ENCODE assay signal across 7 mouse cellular contexts in genomic region chr2:25304657-25305541, GRCm38 (mm10). TPM values are rescaled to one million over a fixed set of nuclear protein-coding genes. Genes with fewer than 3 reads are reported as not detected.
DNase-seq lines count a peak whose midpoint lies in the region; ATAC-seq and TF ChIP-seq lines count a peak whose summit lies in the region.

No protein-coding gene starts in this region.

- H3K4me2 ChIP-seq in liver, embryonic 14.5 days (ENCODE audit: low read depth) = peak overlapping the region; percentile 57
- peak overlapping the region; percentile 85 for H3K4me2 ChIP-seq in neural tube, embryonic 12.5 days (replicated peaks)

- peaks cover 3% of the 10 kb centered on the region; the same call in 1 of the 2 replicates for H3K27me3 ChIP-seq in spleen, adult 2 months (ENCODE audit: control insufficient read depth, insufficient read depth, low read length)
- H3K27me3 ChIP-seq in liver, embryonic 14.5 days (ENCODE audit: control insufficient read depth, insufficient read depth, low read length) = peaks cover 21% of the 10 kb centered on the region
- peaks cover 70% of the 10 kb centered on the region for H3K27me3 ChIP-seq in neural tube, embryonic 12.5 days (replicated peaks)

- H3K9ac ChIP-seq in liver, embryonic 14.5 days (replicated peaks) = no peak overlapping the region
- H3K9ac ChIP-seq in neural tube, embryonic 12.5 days = peak overlapping the region; percentile 56

- no peaks in the 10 kb centered on the region for H3K9me3 ChIP-seq in liver, embryonic 14.5 days (ENCODE audit: control insufficient read depth, low read length)
- H3K9me3 ChIP-seq in neural tube, embryonic 12.5 days = no peaks in the 10 kb centered on the region

- 2% methylated on average over 45 of the region's 45 CpGs for WGBS in spleen, adult 2 months
- 2% methylated on average over 44 of the region's 45 CpGs for WGBS in liver, embryonic 14.5 days (ENCODE audit: insufficient replicate concordance)
- 2% methylated on average over 45 of the region's 45 CpGs for WGBS in neural tube, embryonic 12.5 days

- peak overlapping the region; percentile 40; the same call in 1 of the 2 replicates for H3K4me3 ChIP-seq in spleen, adult 2 months (ENCODE audit: extremely low read depth, insufficient read depth, insufficient read length)
- H3K4me3 ChIP-seq in liver, embryonic 14.5 days (ENCODE audit: insufficient read depth in 1 of 2, low read depth in 2 of 2, low read length in 2 of 2) = peak overlapping the region; percentile 3 to 42; a peak in 3 of 4 replicates
- peak overlapping the region; percentile 39 for H3K4me3 ChIP-seq in neural tube, embryonic 12.5 days

- H3K36me3 ChIP-seq in spleen, adult 2 months (ENCODE audit: control insufficient read depth, insufficient read depth, low read length) = no peaks in the 10 kb centered on the region
- no peaks in the 10 kb centered on the region for H3K36me3 ChIP-seq in liver, embryonic 14.5 days (replicated peaks; ENCODE audit: control insufficient read depth, insufficient read depth, low read depth)
- H3K36me3 ChIP-seq in neural tube, embryonic 12.5 days = no peaks in the 10 kb centered on the region

- no peak for TF ChIP-seq POLR2A in spleen, adult 2 months (IDR thresholded peaks at IDR 0.05; ENCODE audit: low read depth, low read length)

- peak; percentile 61 to 72 for ATAC-seq in hematopoietic stem cell, adult 5-6 weeks (replicated peaks in 1 of 2; ENCODE audit: insufficient read depth in 1 of 2, low FRiP score in 2 of 2, low TSS enrichment in 1 of 2, low read depth in 1 of 2, poor library complexity in 2 of 2, severe bottlenecking in 2 of 2)
- no peak for ATAC-seq in liver, embryonic 14.5 days (ENCODE audit: insufficient read depth)
- peak; percentile 79 for ATAC-seq in neural tube, embryonic 12.5 days (ENCODE audit: low FRiP score, low read depth)

- no peak for TF ChIP-seq EP300 in liver, embryonic 14.5 days (IDR thresholded peaks at IDR 0.05; ENCODE audit: low read depth)

- H3K4me1 ChIP-seq in spleen, adult 2 months (ENCODE audit: control insufficient read depth, insufficient read depth, insufficient read length) = no peaks in the 10 kb centered on the region; the same call in 1 of the 2 replicates
- peaks cover 0 to 2% of the 10 kb centered on the region in 2 experiments; a peak in 1 of 4 replicates for H3K4me1 ChIP-seq in liver, embryonic 14.5 days (replicated peaks; ENCODE audit: control insufficient read depth in 2 of 2, insufficient read depth in 2 of 2, low read length in 1 of 2)
- H3K4me1 ChIP-seq in neural tube, embryonic 12.5 days = peaks cover 13% of the 10 kb centered on the region; the same call in 1 of the 2 replicates

- no peak for TF ChIP-seq CTCF in spleen, adult 2 months (IDR thresholded peaks at IDR 0.05; ENCODE audit: extremely low read depth, insufficient read depth, insufficient read length, insufficient replicate concordance)
- no peak for TF ChIP-seq CTCF in liver, embryonic 14.5 days (IDR thresholded peaks at IDR 0.05; ENCODE audit: low read depth)

- no peak overlapping the region for H3K27ac ChIP-seq in spleen, adult 2 months (ENCODE audit: insufficient read depth, low read length)
- H3K27ac ChIP-seq in liver, embryonic 14.5 days = no peak overlapping the region
- no peak overlapping the region for H3K27ac ChIP-seq in neural tube, embryonic 12.5 days

- DNase-seq in spleen, adult 2 months (ENCODE audit: low read depth in 1 of 2, low spot score in 2 of 2) = no peak
- no peak for DNase-seq in spleen, postnatal 36 days (ENCODE audit: low spot score in 2 of 2)
- DNase-seq in embryo, embryonic 10 days (ENCODE audit: low spot score) = peak; percentile 85
- no peak for DNase-seq in liver, embryonic 14.5 days (ENCODE audit: low read depth in 3 of 3, low spot score in 3 of 3)
- no peak for DNase-seq in urinary bladder, postnatal 25 days (ENCODE audit: low spot score)

RNA-seq across cellular contexts. Expression of gene Grin1, which starts 14.1 kb away (rescaled TPM):
- polyA plus RNA-seq in spleen, adult 2 months (2012; rRNA removed) = 0.04 and 0.26 TPM in 2 replicates
- not detected in 2 replicates for total RNA-seq in hematopoietic stem cell, adult 5-6 weeks (2017)
- 0.02 and 0.05 TPM in 2 replicates for polyA plus RNA-seq in liver, embryonic 14.5 days (2012; rRNA removed)
- polyA plus RNA-seq in liver, embryonic 14.5 days (2014; fragmentation: Nextera tagmentation; extraction: Ambion mirVana) = 0.06 and 0.14 TPM in 2 replicates
- 8.1 and 11.3 TPM in 2 replicates for polyA plus RNA-seq in neural tube, embryonic 12.5 days (2016; fragmentation: Nextera tagmentation; extraction: Ambion mirVana)

RNA-seq across cellular contexts. Expression of gene Lrrc26, which starts 15.2 kb away (rescaled TPM):
- polyA plus RNA-seq in spleen, adult 2 months (2012; rRNA removed) = 0.28 and 0.77 TPM in 2 replicates
- not detected in 2 replicates for total RNA-seq in hematopoietic stem cell, adult 5-6 weeks (2017)
- polyA plus RNA-seq in liver, embryonic 14.5 days (2012; rRNA removed) = not detected in 2 replicates
- polyA plus RNA-seq in liver, embryonic 14.5 days (2014; fragmentation: Nextera tagmentation; extraction: Ambion mirVana) = not detected in 2 replicates
- polyA plus RNA-seq in neural tube, embryonic 12.5 days (2016; fragmentation: Nextera tagmentation; extraction: Ambion mirVana) = not detected in 2 replicates

RNA-seq across cellular contexts. Expression of gene Tmem210, which starts 17.0 kb away (rescaled TPM):
- not detected in 2 replicates for polyA plus RNA-seq in spleen, adult 2 months (2012; rRNA removed)
- not detected in 2 replicates for total RNA-seq in hematopoietic stem cell, adult 5-6 weeks (2017)
- not detected in 2 replicates for polyA plus RNA-seq in liver, embryonic 14.5 days (2012; rRNA removed)
- polyA plus RNA-seq in liver, embryonic 14.5 days (2014; fragmentation: Nextera tagmentation; extraction: Ambion mirVana) = not detected in 2 replicates
- not detected in 2 replicates for polyA plus RNA-seq in neural tube, embryonic 12.5 days (2016; fragmentation: Nextera tagmentation; extraction: Ambion mirVana)

RNA-seq across cellular contexts. Expression of gene Man1b1, which starts 27.2 kb away (rescaled TPM):
- 11.4 and 14.6 TPM in 2 replicates for polyA plus RNA-seq in spleen, adult 2 months (2012; rRNA removed)
- total RNA-seq in hematopoietic stem cell, adult 5-6 weeks (2017) = 60.9 and 70.9 TPM in 2 replicates
- 5.3 and 6.6 TPM in 2 replicates for polyA plus RNA-seq in liver, embryonic 14.5 days (2012; rRNA removed)
- 25.4 and 28.2 TPM in 2 replicates for polyA plus RNA-seq in liver, embryonic 14.5 days (2014; fragmentation: Nextera tagmentation; extraction: Ambion mirVana)
- polyA plus RNA-seq in neural tube, embryonic 12.5 days (2016; fragmentation: Nextera tagmentation; extraction: Ambion mirVana) = 70.3 and 71.7 TPM in 2 replicates

RNA-seq across cellular contexts. Expression of gene Anapc2, which starts 32.6 kb away (rescaled TPM):
- 55.7 and 68.8 TPM in 2 replicates for polyA plus RNA-seq in spleen, adult 2 months (2012; rRNA removed)
- 39.0 and 46.9 TPM in 2 replicates for total RNA-seq in hematopoietic stem cell, adult 5-6 weeks (2017)
- polyA plus RNA-seq in liver, embryonic 14.5 days (2012; rRNA removed) = 20.5 and 23.8 TPM in 2 replicates
- 30.2 TPM in 2 replicates for polyA plus RNA-seq in liver, embryonic 14.5 days (2014; fragmentation: Nextera tagmentation; extraction: Ambion mirVana)
- polyA plus RNA-seq in neural tube, embryonic 12.5 days (2016; fragmentation: Nextera tagmentation; extraction: Ambion mirVana) = 142 and 144 TPM in 2 replicates
